Mouse (Mus musculus): ENCODE results near the gene Egln3. TPM values are rescaled to one million over a fixed set of nuclear protein-coding genes. Genes with fewer than 3 reads are reported as not detected.

Gene Egln3
- polyA plus RNA-seq (2015; fragmentation: Nextera tagmentation; extraction: Ambion mirVana) = 17.7 and 19.4 TPM in 2 replicates

DNA sequence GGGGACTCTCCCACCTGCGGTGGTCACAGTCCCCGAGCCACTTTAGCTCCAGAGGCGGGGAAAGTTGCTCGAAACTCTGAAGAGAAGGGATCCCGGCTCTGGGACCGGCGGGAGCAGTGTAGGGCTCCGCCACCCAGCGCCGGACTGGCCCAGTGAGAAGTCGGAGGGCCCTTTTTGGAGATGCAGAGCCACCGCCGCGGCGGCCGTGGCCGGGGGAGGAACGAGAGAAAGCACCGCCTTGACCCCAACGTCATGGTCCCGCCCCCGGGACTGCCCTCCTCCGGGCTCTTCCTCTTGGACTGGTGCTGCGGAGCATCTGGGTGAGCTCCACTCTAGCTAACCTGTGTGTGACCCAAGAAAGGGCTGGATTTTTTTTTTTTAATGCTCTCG lies at the start of gene Egln3:
Gene Egln3, minus strand, starts transcription at position 205 of the 390 bp plus-strand sequence.
- H3K9me3 ChIP-seq = no peaks in the 10 kb centered on the region
- under 1% methylated on average over 25 of the region's 25 CpGs for WGBS
- peak; percentile 83 for ATAC-seq (ENCODE audit: insufficient number of reproducible peaks, low FRiP score, low TSS enrichment, low read depth)
- peaks cover 8% of the 10 kb centered on the region; the same call in 1 of the 2 replicates for H3K27me3 ChIP-seq
- no peaks in the 10 kb centered on the region for H3K36me3 ChIP-seq
- H3K4me3 ChIP-seq = peak within 1 kb of the TSS; percentile 66
- H3K9ac ChIP-seq = peak within 1 kb of the TSS; percentile 47
- H3K27ac ChIP-seq = peak within 1 kb of the TSS; percentile 33; the same call in 1 of the 2 replicates
- H3K4me2 ChIP-seq = peak within 1 kb of the TSS; percentile 95
- H3K4me1 ChIP-seq = peaks cover 18% of the 10 kb centered on the region

DNA sequence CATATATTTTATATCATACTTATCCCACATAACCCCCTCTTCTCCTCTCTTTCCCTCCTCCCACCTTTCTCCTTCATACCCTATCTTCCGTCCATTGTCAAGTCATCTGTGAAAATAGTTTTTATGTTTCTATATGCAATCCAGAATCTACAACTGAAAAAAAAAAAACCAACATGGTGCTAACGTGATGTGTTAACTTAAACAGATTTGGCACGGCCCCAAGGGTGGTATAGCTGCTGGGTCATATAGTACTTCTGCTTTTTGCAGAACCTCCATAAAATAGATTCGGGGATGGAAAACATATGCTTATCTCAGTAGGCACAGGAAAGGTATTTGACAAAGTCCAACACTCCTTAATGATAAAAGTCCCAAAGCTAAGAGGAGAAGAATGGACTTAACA lies 49.8 kb upstream of the Egln3 start:
- no peak overlapping the region for H3K27ac ChIP-seq
- no peak for ATAC-seq (ENCODE audit: insufficient number of reproducible peaks, low FRiP score, low TSS enrichment, low read depth)
- WGBS = 73% methylated on average over 4 of the region's 4 CpGs
- H3K9ac ChIP-seq = no peak overlapping the region
- H3K27me3 ChIP-seq = no peaks in the 10 kb centered on the region
- H3K9me3 ChIP-seq = no peaks in the 10 kb centered on the region
- H3K4me1 ChIP-seq = no peaks in the 10 kb centered on the region
- no peak overlapping the region for H3K4me2 ChIP-seq
- H3K36me3 ChIP-seq = no peaks in the 10 kb centered on the region
- H3K4me3 ChIP-seq = no peak overlapping the region

DNA sequence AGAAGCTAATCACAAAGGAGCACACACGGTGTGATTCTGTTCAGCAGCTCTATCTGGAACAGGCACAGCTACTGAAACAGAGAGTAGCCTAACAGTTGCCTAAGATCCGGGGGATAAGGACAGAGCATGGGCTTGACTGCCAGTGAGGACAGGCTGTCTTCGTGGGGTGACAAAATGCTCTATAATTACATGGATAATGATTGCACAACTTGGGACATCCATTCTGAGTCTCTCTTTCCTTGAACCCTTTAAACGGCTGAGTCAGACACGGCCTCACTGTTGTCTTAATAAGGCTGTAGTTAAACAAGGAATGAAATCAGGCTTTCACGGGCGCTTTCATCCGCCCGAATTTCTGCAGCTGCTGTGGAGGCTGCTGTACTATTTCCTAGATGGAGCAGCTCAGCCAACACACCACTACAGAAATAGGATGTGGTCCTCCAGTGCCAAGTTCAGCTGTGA lies 48.3 kb upstream of the Egln3 start:
- Histone ChIP-seq H3K4me2 (no peak overlapping the region), H3K27me3 (no peaks in the 10 kb centered on the region)
- WGBS = 64% methylated on average over 9 of the region's 9 CpGs

GRCm38 (mm10) chr12:54247835-54248234 lies 44.2 kb upstream of the Egln3 start:
- 82% methylated on average over 7 of the region's 7 CpGs for WGBS
- Histone ChIP-seq H3K27me3 (no peaks in the 10 kb centered on the region), H3K9ac (no peak overlapping the region), H3K4me3 (no peak overlapping the region), H3K9me3 (no peaks in the 10 kb centered on the region), H3K27ac (no peak overlapping the region), H3K4me1 (no peaks in the 10 kb centered on the region), H3K36me3 (no peaks in the 10 kb centered on the region), H3K4me2 (no peak overlapping the region)
- no peak for ATAC-seq (ENCODE audit: insufficient number of reproducible peaks, low FRiP score, low TSS enrichment, low read depth)

More for the DNA sequence above, 48.3 kb upstream of the Egln3 start:
- ATAC-seq (ENCODE audit: insufficient number of reproducible peaks, low FRiP score, low TSS enrichment, low read depth) = peak; percentile 48; the same call in 1 of the 2 replicates
- Histone ChIP-seq H3K9ac (no peak overlapping the region), H3K27ac (no peak overlapping the region), H3K9me3 (no peaks in the 10 kb centered on the region), H3K4me1 (no peaks in the 10 kb centered on the region), H3K36me3 (no peaks in the 10 kb centered on the region), H3K4me3 (no peak overlapping the region)

GRCm38 (mm10) chr12:54243158-54243557 lies 39.5 kb upstream of the Egln3 start:
- Histone ChIP-seq H3K36me3 (no peaks in the 10 kb centered on the region), H3K27me3 (no peaks in the 10 kb centered on the region), H3K27ac (no peak overlapping the region), H3K4me2 (no peak overlapping the region), H3K4me1 (no peaks in the 10 kb centered on the region), H3K9me3 (no peaks in the 10 kb centered on the region), H3K4me3 (no peak overlapping the region), H3K9ac (no peak overlapping the region)
- 61% methylated on average over 5 of the region's 5 CpGs for WGBS
- no peak for ATAC-seq (ENCODE audit: insufficient number of reproducible peaks, low FRiP score, low TSS enrichment, low read depth)

GRCm38 (mm10) chr12:54241976-54242375 lies 38.3 kb upstream of the Egln3 start:
- Histone ChIP-seq H3K4me2 (no peak overlapping the region), H3K27ac (no peak overlapping the region), H3K4me1 (no peaks in the 10 kb centered on the region), H3K4me3 (no peak overlapping the region), H3K36me3 (no peaks in the 10 kb centered on the region), H3K27me3 (no peaks in the 10 kb centered on the region), H3K9ac (no peak overlapping the region), H3K9me3 (no peaks in the 10 kb centered on the region)
- 58% methylated on average over 6 of the region's 6 CpGs for WGBS
- no peak for ATAC-seq (ENCODE audit: insufficient number of reproducible peaks, low FRiP score, low TSS enrichment, low read depth)

- no peak overlapping the region for H3K4me3 ChIP-seq
- ATAC-seq (ENCODE audit: insufficient number of reproducible peaks, low FRiP score, low TSS enrichment, low read depth) = no peak
- H3K27ac ChIP-seq = no peak overlapping the region
- 87% methylated on average over 6 of the region's 6 CpGs for WGBS
- no peaks in the 10 kb centered on the region for H3K27me3 ChIP-seq
- no peak overlapping the region for H3K9ac ChIP-seq
- no peaks in the 10 kb centered on the region for H3K36me3 ChIP-seq
- no peaks in the 10 kb centered on the region for H3K4me1 ChIP-seq
- H3K4me2 ChIP-seq = no peak overlapping the region
- H3K9me3 ChIP-seq = no peaks in the 10 kb centered on the region
Observed at GRCm38 (mm10) chr12:54233794-54234193, 30.1 kb upstream of the Egln3 start.

DNA sequence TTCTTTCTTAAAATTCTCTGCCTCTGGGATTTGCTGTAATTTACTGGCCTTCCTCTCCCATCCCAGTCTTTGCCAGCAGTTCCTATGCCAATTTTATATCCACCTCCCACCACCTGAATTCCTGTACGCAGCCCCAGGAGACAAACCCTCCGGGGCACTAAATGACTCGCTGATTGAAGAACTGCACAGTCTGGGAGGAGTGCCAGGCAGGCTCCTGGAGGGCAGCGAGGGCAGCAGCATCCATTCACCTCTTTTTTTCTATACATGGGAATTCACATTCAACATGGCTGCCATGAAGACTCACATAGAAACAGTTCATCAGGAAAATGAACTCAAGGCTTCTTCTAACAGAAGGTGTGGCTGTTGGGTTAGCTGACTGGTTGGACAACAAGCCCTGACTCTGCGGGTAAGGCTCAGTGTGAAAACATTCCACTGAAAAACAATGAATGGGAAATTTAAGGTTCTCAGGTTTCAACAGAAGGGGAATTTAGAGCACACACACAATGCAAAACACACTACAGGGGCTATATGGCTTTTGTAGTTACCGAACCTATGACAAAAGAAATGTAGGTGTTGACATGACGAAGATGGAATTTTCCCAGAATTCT lies 29.4 kb upstream of the Egln3 start:
- H3K4me1 ChIP-seq = no peaks in the 10 kb centered on the region
- no peak overlapping the region for H3K27ac ChIP-seq
- H3K9ac ChIP-seq = no peak overlapping the region
- H3K4me2 ChIP-seq = no peak overlapping the region
- no peak overlapping the region for H3K4me3 ChIP-seq
- 51% methylated on average over 7 of the region's 7 CpGs for WGBS
- no peak for ATAC-seq (ENCODE audit: insufficient number of reproducible peaks, low FRiP score, low TSS enrichment, low read depth)
- H3K27me3 ChIP-seq = no peaks in the 10 kb centered on the region
- no peaks in the 10 kb centered on the region for H3K9me3 ChIP-seq
- no peaks in the 10 kb centered on the region for H3K36me3 ChIP-seq

DNA sequence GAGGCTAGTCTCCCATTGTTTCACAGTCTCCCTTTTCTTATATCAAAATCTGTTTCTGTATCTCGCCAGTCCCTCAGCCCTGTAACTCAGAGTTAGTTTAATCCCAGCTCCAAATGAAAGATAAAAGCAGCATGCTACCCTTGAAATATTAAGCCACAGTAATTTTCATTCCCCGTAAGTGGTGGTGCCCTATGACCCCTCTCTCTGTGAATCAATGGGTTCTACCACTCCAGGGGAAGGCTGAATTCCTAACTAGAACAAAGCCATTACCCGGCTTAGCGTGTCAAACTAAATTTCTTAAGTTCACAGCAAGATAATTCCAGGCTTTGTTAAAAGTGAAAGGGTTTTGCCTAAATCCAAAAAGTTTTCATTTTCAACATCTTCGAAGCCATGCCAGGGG lies 28.8 kb upstream of the Egln3 start:
- ATAC-seq (ENCODE audit: insufficient number of reproducible peaks, low FRiP score, low TSS enrichment, low read depth) = no peak
- WGBS = 69% methylated on average over 5 of the region's 5 CpGs
- Histone ChIP-seq H3K9me3 (no peaks in the 10 kb centered on the region), H3K36me3 (no peaks in the 10 kb centered on the region), H3K4me3 (no peak overlapping the region), H3K27me3 (no peaks in the 10 kb centered on the region), H3K4me2 (no peak overlapping the region), H3K9ac (no peak overlapping the region), H3K4me1 (no peaks in the 10 kb centered on the region), H3K27ac (no peak overlapping the region)

GRCm38 (mm10) chr12:54227551-54227950 lies 23.9 kb upstream of the Egln3 start:
- whole genome bisulfite sequencing = 73% methylated on average over 8 of the region's 8 CpGs

GRCm38 (mm10) chr12:54226341-54226740 lies 22.7 kb upstream of the Egln3 start:
- Histone ChIP-seq H3K27me3 (no peaks in the 10 kb centered on the region), H3K27ac (no peak overlapping the region), H3K9me3 (no peaks in the 10 kb centered on the region), H3K9ac (no peak overlapping the region), H3K4me3 (no peak overlapping the region), H3K36me3 (no peaks in the 10 kb centered on the region), H3K4me2 (no peak overlapping the region), H3K4me1 (no peaks in the 10 kb centered on the region)
- 60% methylated on average over 2 of the region's 2 CpGs for WGBS
- no peak for ATAC-seq (ENCODE audit: insufficient number of reproducible peaks, low FRiP score, low TSS enrichment, low read depth)

More at GRCm38 (mm10) chr12:54227551-54227950, 23.9 kb upstream of the Egln3 start:
- Histone ChIP-seq H3K4me1 (no peaks in the 10 kb centered on the region), H3K9ac (no peak overlapping the region), H3K27me3 (no peaks in the 10 kb centered on the region), H3K36me3 (no peaks in the 10 kb centered on the region), H3K9me3 (no peaks in the 10 kb centered on the region), H3K27ac (no peak overlapping the region), H3K4me2 (no peak overlapping the region), H3K4me3 (no peak overlapping the region)
- no peak for ATAC-seq (ENCODE audit: insufficient number of reproducible peaks, low FRiP score, low TSS enrichment, low read depth)

- H3K4me2 ChIP-seq = no peak overlapping the region
- H3K9me3 ChIP-seq = no peaks in the 10 kb centered on the region
- WGBS = 77% methylated on average over 4 of the region's 4 CpGs
- ATAC-seq (ENCODE audit: insufficient number of reproducible peaks, low FRiP score, low TSS enrichment, low read depth) = no peak
- H3K4me3 ChIP-seq = no peak overlapping the region
- H3K36me3 ChIP-seq = no peaks in the 10 kb centered on the region
- no peaks in the 10 kb centered on the region for H3K4me1 ChIP-seq
- H3K9ac ChIP-seq = no peak overlapping the region
- H3K27me3 ChIP-seq = no peaks in the 10 kb centered on the region
- no peak overlapping the region for H3K27ac ChIP-seq
Observed at GRCm38 (mm10) chr12:54225610-54226009, 21.9 kb upstream of the Egln3 start.

DNA sequence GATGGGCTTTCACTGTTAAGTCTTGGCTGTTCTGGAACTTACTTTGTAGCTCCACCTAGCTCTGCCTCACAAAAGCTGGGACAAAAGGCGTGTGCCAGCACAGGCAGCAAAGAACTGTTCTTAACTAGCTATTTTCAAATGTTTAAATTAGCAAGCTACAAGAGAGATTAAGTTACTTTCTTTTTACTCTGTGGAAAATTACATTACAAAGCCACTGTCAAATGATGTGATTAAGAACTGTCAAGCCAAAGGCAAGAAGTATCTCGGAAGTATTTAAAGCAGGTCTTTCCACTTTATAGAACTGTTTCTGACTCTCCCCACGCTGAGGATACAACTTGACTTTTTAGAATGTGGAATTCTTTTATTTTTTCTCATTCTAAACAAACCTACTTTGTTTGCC lies 21.4 kb upstream of the Egln3 start:
- no peak overlapping the region for H3K4me3 ChIP-seq
- no peak overlapping the region for H3K27ac ChIP-seq
- no peaks in the 10 kb centered on the region for H3K9me3 ChIP-seq
- H3K4me2 ChIP-seq = no peak overlapping the region
- H3K27me3 ChIP-seq = no peaks in the 10 kb centered on the region
- H3K36me3 ChIP-seq = no peaks in the 10 kb centered on the region
- no peaks in the 10 kb centered on the region for H3K4me1 ChIP-seq
- H3K9ac ChIP-seq = no peak overlapping the region
- 58% methylated on average over 3 of the region's 3 CpGs for WGBS
- no peak for ATAC-seq (ENCODE audit: insufficient number of reproducible peaks, low FRiP score, low TSS enrichment, low read depth)
